Mouse (Mus musculus) embryonic fibroblast, embryonic 13.5 days (primary cell): ENCODE measurements around the gene Prss57. TPM values are rescaled to one million over a fixed set of nuclear protein-coding genes. Genes with fewer than 3 reads are reported as not detected.

Experiments used
- H3K27ac ChIP-seq: 2 replicates; pipeline ENCODE4 v1.5.1; 2012; ENCODE audit warnings: low read length, control low read depth, inconsistent platforms; ENCODE audit not compliant: insufficient read depth
- H3K4me1 ChIP-seq: 2 replicates; pipeline ENCODE4 v1.6.1; 2011; ENCODE audit warnings: low read length; ENCODE audit not compliant: control insufficient read depth, insufficient read depth
- H3K4me3 ChIP-seq: 2 replicates; pipeline ENCODE4 v1.5.1; 2011; ENCODE audit warnings: mild to moderate bottlenecking, control low read depth, low read length; ENCODE audit not compliant: insufficient read depth
- CTCF ChIP-seq: IDR thresholded peaks from 2 replicates; pipeline ENCODE4 v1.5.1; 2011; ENCODE audit warnings: mild to moderate bottlenecking, control low read depth, low read length, moderate library complexity, borderline replicate concordance; ENCODE audit not compliant: insufficient read depth
- POLR2A ChIP-seq: IDR thresholded peaks from 2 replicates; pipeline ENCODE4 v1.6.1; 2011; ENCODE audit warnings: low read depth, mild to moderate bottlenecking, control low read depth, low read length, moderate library complexity
- polyA plus RNA-seq: library from polyadenylated mRNA; stranded (reverse); fragments of >200 nt; gene quantifications from 2 replicates; pipeline ENCODE4 v1.2.4, GENCODE M21; 2011; ENCODE audit warnings: low read depth; ENCODE audit not compliant: missing spikeins, insufficient read length

Prss57 gene
- polyA plus RNA-seq, 1 experiment = not detected

GRCm38 (mm10) chr10:79797326-79797725 is 6.6 kb upstream of the Prss57 start:
- H3K4me3 ChIP-seq = no peak overlapping the region
- H3K4me1 ChIP-seq = peaks cover 4% of the 10 kb centered on the region
- no peak for TF ChIP-seq CTCF
- no peak for TF ChIP-seq POLR2A
- no peak overlapping the region for H3K27ac ChIP-seq

- H3K4me1 ChIP-seq = no peaks in the 10 kb centered on the region
- no peak overlapping the region for H3K27ac ChIP-seq
- no peak for TF ChIP-seq POLR2A
- TF ChIP-seq CTCF = no peak
- H3K4me3 ChIP-seq = no peak overlapping the region
Observed at GRCm38 (mm10) chr10:79795905-79796304, 5.1 kb upstream of the Prss57 start.

- TF ChIP-seq CTCF = no peak
- peak; percentile 77 for TF ChIP-seq POLR2A
- peak overlapping the region; percentile 58 for H3K27ac ChIP-seq
- H3K4me1 ChIP-seq = no peaks in the 10 kb centered on the region
Observed at GRCm38 (mm10) chr10:79794491-79794931, 3.8 kb upstream of the Prss57 start.

GRCm38 (mm10) chr10:79793738-79794490 is 3.2 kb upstream of the Prss57 start:
- H3K27ac ChIP-seq = peak overlapping the region; percentile 58
- no peaks in the 10 kb centered on the region for H3K4me1 ChIP-seq
- peak overlapping the region; percentile 67 for H3K4me3 ChIP-seq
- no peak; the same call in 1 of the 2 replicates for TF ChIP-seq POLR2A

More at GRCm38 (mm10) chr10:79794491-79794931, 3.8 kb upstream of the Prss57 start:
- peak overlapping the region; percentile 67 for H3K4me3 ChIP-seq

GRCm38 (mm10) chr10:79793051-79793737 is 2.4 kb upstream of the Prss57 start, which contains the start of gene Palm:
TSS of gene Palm (plus strand) at chr10:79793572.
- TF ChIP-seq POLR2A (no peak; the same call in 1 of the 2 replicates), CTCF (peak; percentile 89)
- H3K4me3 ChIP-seq = peak within 1 kb of the TSS; percentile 67
- H3K27ac ChIP-seq = peak within 1 kb of the TSS; percentile 58
- no peaks in the 10 kb centered on the region for H3K4me1 ChIP-seq

DNA sequence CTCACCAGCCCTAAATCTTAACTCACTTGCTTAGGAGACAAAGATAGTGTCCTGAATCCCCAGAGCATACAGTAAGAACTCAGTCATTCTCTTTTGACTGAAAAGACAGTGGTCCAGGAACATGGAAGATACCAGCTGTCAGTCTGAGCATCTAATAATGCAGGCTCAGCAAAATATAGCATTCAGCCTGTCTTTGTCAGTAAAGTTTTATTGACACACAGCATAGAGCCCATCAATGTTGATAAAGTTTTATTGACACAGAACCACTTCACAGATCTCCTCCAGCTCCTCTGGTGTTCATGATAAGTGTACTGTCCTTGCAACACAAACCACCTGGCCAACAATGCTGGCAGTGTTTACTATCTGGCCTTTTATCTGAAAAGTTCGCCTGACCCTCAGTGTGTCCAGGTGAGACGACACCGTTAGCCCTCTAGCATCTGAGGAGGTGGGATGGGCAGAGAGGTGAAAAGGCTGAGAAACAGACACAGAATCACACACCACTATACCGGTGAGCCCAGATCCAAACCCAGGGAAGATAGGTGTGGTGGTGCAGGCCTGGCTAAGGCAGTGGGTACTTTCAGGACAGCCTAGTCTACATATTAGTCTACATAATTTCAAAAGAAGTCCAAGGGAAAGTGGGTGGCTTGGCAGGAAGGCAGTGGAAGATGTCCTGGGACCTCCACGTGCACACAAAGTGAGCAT is 1.7 kb upstream of the Prss57 start:
- Histone ChIP-seq H3K27ac (no peak overlapping the region), H3K4me1 (no peaks in the 10 kb centered on the region), H3K4me3 (no peak overlapping the region)
- TF ChIP-seq CTCF (no peak), POLR2A (no peak)

GRCm38 (mm10) chr10:79789581-79789980 is 1.2 kb downstream of the Prss57 start:
- TF ChIP-seq POLR2A (no peak), CTCF (no peak)
- no peaks in the 10 kb centered on the region for H3K4me1 ChIP-seq
- H3K4me3 ChIP-seq = no peak overlapping the region
- H3K27ac ChIP-seq = no peak overlapping the region

GRCm38 (mm10) chr10:79788386-79789158 is 2.2 kb downstream of the Prss57 start:
- no peaks in the 10 kb centered on the region for H3K4me1 ChIP-seq

More at GRCm38 (mm10) chr10:79788386-79789158, 2.2 kb downstream of the Prss57 start:
- TF ChIP-seq POLR2A (no peak), CTCF (peak; percentile 29; the same call in 1 of the 2 replicates)
- Histone ChIP-seq H3K27ac (no peak overlapping the region), H3K4me3 (no peak overlapping the region)
